ENCODE assay signal across 18 mouse cellular contexts in genomic region chr1:78194381-78195047, GRCm38 (mm10). TPM values are rescaled to one million over a fixed set of nuclear protein-coding genes. Genes with fewer than 3 reads are reported as not detected.
DNase-seq lines count a peak whose midpoint lies in the region; ATAC-seq and TF ChIP-seq lines count a peak whose summit lies in the region.
"Had no signal": no experiment of that assay in that cellular context is flagged by ENCODE, and none has a peak within 500 bp of the region (broad histone marks: within the 10 kb centered on the region; RNA-seq: fewer than 3 reads in every experiment).

No protein-coding gene starts in this region.

- H3K36me3 ChIP-seq in forebrain, embryonic 12.5 days (replicated peaks), result no peaks in the 10 kb centered on the region
- no peaks in the 10 kb centered on the region for H3K36me3 ChIP-seq in forebrain, embryonic 16.5 days (ENCODE audit: control insufficient read depth, insufficient read depth)
- H3K36me3 ChIP-seq in embryonic facial prominence, embryonic 11.5 days (replicated peaks; ENCODE audit: control insufficient read depth, insufficient read depth, low read depth, low read length), result no peaks in the 10 kb centered on the region
- H3K36me3 ChIP-seq in hindbrain, embryonic 15.5 days, result no peaks in the 10 kb centered on the region
- H3K36me3 ChIP-seq in midbrain, postnatal 0 days (ENCODE audit: insufficient read depth, low read length), result no peaks in the 10 kb centered on the region
- H3K36me3 ChIP-seq: limb, embryonic 13.5 days had no signal

- peaks cover 99% of the 10 kb centered on the region for H3K27me3 ChIP-seq in forebrain, embryonic 12.5 days
- peaks cover 95% of the 10 kb centered on the region for H3K27me3 ChIP-seq in forebrain, embryonic 16.5 days (replicated peaks; ENCODE audit: control insufficient read depth, insufficient read depth, low read length)
- peaks cover 58% of the 10 kb centered on the region for H3K27me3 ChIP-seq in embryonic facial prominence, embryonic 11.5 days (ENCODE audit: control insufficient read depth, insufficient read depth, low read length)
- peaks cover 49% of the 10 kb centered on the region for H3K27me3 ChIP-seq in hindbrain, embryonic 15.5 days
- peaks cover 52% of the 10 kb centered on the region for H3K27me3 ChIP-seq in midbrain, postnatal 0 days (ENCODE audit: insufficient read depth, low read length)

- H3K9me3 ChIP-seq in forebrain, embryonic 12.5 days, result no peaks in the 10 kb centered on the region
- H3K9me3 ChIP-seq in forebrain, embryonic 16.5 days (ENCODE audit: control insufficient read depth, low read length), result no peaks in the 10 kb centered on the region
- H3K9me3 ChIP-seq in embryonic facial prominence, embryonic 11.5 days (replicated peaks; ENCODE audit: control insufficient read depth, low read length), result no peaks in the 10 kb centered on the region
- H3K9me3 ChIP-seq in hindbrain, embryonic 15.5 days, result no peaks in the 10 kb centered on the region
- H3K9me3 ChIP-seq in midbrain, postnatal 0 days (ENCODE audit: low read length), result no peaks in the 10 kb centered on the region
- H3K9me3 ChIP-seq: limb, embryonic 13.5 days had no signal

- ATAC-seq in forebrain, embryonic 12.5 days (ENCODE audit: low FRiP score), result no peak
- no peak for ATAC-seq in forebrain, embryonic 16.5 days
- no peak for ATAC-seq in embryonic facial prominence, embryonic 11.5 days (replicated peaks; ENCODE audit: insufficient number of reproducible peaks, low FRiP score, low TSS enrichment, low read depth)
- ATAC-seq in hindbrain, embryonic 15.5 days (ENCODE audit: low FRiP score, low read depth), result no peak
- ATAC-seq in midbrain, postnatal 0 days (ENCODE audit: low FRiP score), result no peak
- no peak for ATAC-seq in CD4-positive, CD25-positive, alpha-beta regulatory T cell, adult 4 months
- ATAC-seq: activated CD4-positive, CD25-positive, alpha-beta regulatory T cell, adult 4 months had no signal

- TF ChIP-seq CTCF in midbrain, postnatal 0 days (IDR thresholded peaks at IDR 0.05), result no peak

- no peak overlapping the region for H3K27ac ChIP-seq in forebrain, embryonic 12.5 days
- no peak overlapping the region for H3K27ac ChIP-seq in forebrain, embryonic 16.5 days (ENCODE audit: low read length)
- no peak overlapping the region for H3K27ac ChIP-seq in embryonic facial prominence, embryonic 11.5 days (replicated peaks; ENCODE audit: low read depth, low read length)
- no peak overlapping the region for H3K27ac ChIP-seq in hindbrain, embryonic 15.5 days (replicated peaks)
- H3K27ac ChIP-seq in midbrain, postnatal 0 days (ENCODE audit: low read depth, low read length), result no peak overlapping the region
- H3K27ac ChIP-seq: heart, adult 2 months; kidney, postnatal 0 days; limb, embryonic 13.5 days had no signal

- no peak for DNase-seq in embryonic facial prominence, embryonic 11.5 days (ENCODE audit: low spot score)
- no peak for DNase-seq in midbrain, postnatal 0 days (ENCODE audit: low spot score)
- DNase-seq in cerebellum, adult 9-10 months, result no peak
- DNase-seq in adrenal gland, postnatal 36 days, result no peak
- DNase-seq: B cell, adult 2 months; cerebellum, adult 9-11 months; heart, adult 2 months; layer of hippocampus, postnatal 36 days; right cerebral cortex, adult 18-20 months had no signal

- peaks cover 58% of the 10 kb centered on the region for H3K4me1 ChIP-seq in forebrain, embryonic 12.5 days
- peaks cover 17% of the 10 kb centered on the region for H3K4me1 ChIP-seq in forebrain, embryonic 16.5 days (replicated peaks; ENCODE audit: control insufficient read depth, insufficient read depth, low read length)
- peaks cover 4% of the 10 kb centered on the region; the same call in 1 of the 2 replicates for H3K4me1 ChIP-seq in embryonic facial prominence, embryonic 11.5 days (ENCODE audit: control insufficient read depth, insufficient read depth, low read length)
- H3K4me1 ChIP-seq in hindbrain, embryonic 15.5 days (replicated peaks), result peaks cover 12% of the 10 kb centered on the region
- H3K4me1 ChIP-seq in midbrain, postnatal 0 days (ENCODE audit: insufficient read depth, low read length), result peaks cover 3% of the 10 kb centered on the region; the same call in 1 of the 2 replicates

- H3K9ac ChIP-seq in forebrain, embryonic 12.5 days, result no peak overlapping the region
- H3K9ac ChIP-seq in forebrain, embryonic 16.5 days (replicated peaks; ENCODE audit: low read depth, low read length), result no peak overlapping the region
- peak overlapping the region; percentile 71 for H3K9ac ChIP-seq in embryonic facial prominence, embryonic 11.5 days (replicated peaks; ENCODE audit: low read length)
- no peak overlapping the region for H3K9ac ChIP-seq in hindbrain, embryonic 15.5 days
- no peak overlapping the region for H3K9ac ChIP-seq in midbrain, postnatal 0 days (replicated peaks; ENCODE audit: low read length, poor library complexity, severe bottlenecking)
- H3K9ac ChIP-seq: limb, embryonic 13.5 days had no signal

- 3% methylated on average over 6 of the region's 6 CpGs for WGBS in forebrain, embryonic 12.5 days
- 4% methylated on average over 6 of the region's 6 CpGs for WGBS in forebrain, embryonic 16.5 days
- 5% methylated on average over 6 of the region's 6 CpGs for WGBS in embryonic facial prominence, embryonic 11.5 days
- 6% methylated on average over 6 of the region's 6 CpGs for WGBS in hindbrain, embryonic 15.5 days
- WGBS in midbrain, postnatal 0 days, result 14% methylated on average over 6 of the region's 6 CpGs

- H3K4me3 ChIP-seq in forebrain, embryonic 12.5 days (replicated peaks), result peak overlapping the region; percentile 31; the same call in 1 of the 2 replicates
- H3K4me3 ChIP-seq in forebrain, embryonic 16.5 days (replicated peaks; ENCODE audit: low read length), result no peak overlapping the region
- peak overlapping the region; percentile 47 for H3K4me3 ChIP-seq in embryonic facial prominence, embryonic 11.5 days (ENCODE audit: low read depth, low read length)
- peak overlapping the region; percentile 41 for H3K4me3 ChIP-seq in hindbrain, embryonic 15.5 days
- H3K4me3 ChIP-seq in midbrain, postnatal 0 days (ENCODE audit: low read depth, low read length), result peak overlapping the region; percentile 39
- H3K4me3 ChIP-seq: myocyte had no signal

- H3K4me2 ChIP-seq in forebrain, embryonic 12.5 days, result no peak overlapping the region
- no peak overlapping the region for H3K4me2 ChIP-seq in forebrain, embryonic 16.5 days (ENCODE audit: low read length)
- peak overlapping the region; percentile 10 for H3K4me2 ChIP-seq in embryonic facial prominence, embryonic 11.5 days (ENCODE audit: low read depth, low read length)
- peak overlapping the region; percentile 66; the same call in 1 of the 2 replicates for H3K4me2 ChIP-seq in hindbrain, embryonic 15.5 days
- 0 out of 2 replicates have a peak overlapping the region, but pooled peaks have one; percentile 4 for H3K4me2 ChIP-seq in midbrain, postnatal 0 days (ENCODE audit: low read depth, low read length, poor library complexity, severe bottlenecking)

RNA-seq across cellular contexts. Expression of gene Pax3, which starts 2.4 kb away (rescaled TPM):
- 3.3 and 3.6 TPM in 2 replicates for polyA plus RNA-seq in forebrain, embryonic 12.5 days (2016; fragmentation: Nextera tagmentation; extraction: Ambion mirVana)
- 0.22 TPM in 1 of 2 replicates, not detected in the other for polyA plus RNA-seq in forebrain, embryonic 16.5 days (2015; fragmentation: Nextera tagmentation; extraction: Ambion mirVana)
- 16.2 and 17.3 TPM in 2 replicates for polyA plus RNA-seq in embryonic facial prominence, embryonic 11.5 days (2014; fragmentation: Nextera tagmentation; extraction: Ambion mirVana)
- polyA plus RNA-seq in hindbrain, embryonic 15.5 days (2015; fragmentation: Nextera tagmentation; extraction: Ambion mirVana), result 14.0 and 16.3 TPM in 2 replicates
- 5.3 and 5.8 TPM in 2 replicates for total RNA-seq in midbrain, postnatal 0 days (2014; rRNA removed)
- polyA plus RNA-seq in midbrain, postnatal 0 days (2015; fragmentation: Nextera tagmentation; extraction: Ambion mirVana), result 4.4 and 4.5 TPM in 2 replicates
- total RNA-seq in adrenal gland, postnatal 36 days (2021), result not detected
- polyA plus RNA-seq in CD4-positive, CD25-positive, alpha-beta regulatory T cell, adult 4 months (2017; shearing (Covaris generic)), result not detected
- total RNA-seq: heart, adult 2 months; layer of hippocampus, postnatal 36 days had no signal
- polyA plus RNA-seq: kidney, postnatal 0 days; lung, embryonic 16.5 days had no signal

Comparison
In these comparisons a context has a peak if more than half of its experiments do, and no peak if none do; other contexts are left out.
1. H3K4me2 ChIP-seq: peak in embryonic facial prominence, embryonic 11.5 days (single experiment), hindbrain, embryonic 15.5 days (single experiment) and midbrain, postnatal 0 days (single experiment); none in forebrain, embryonic 12.5 days (single experiment) and forebrain, embryonic 16.5 days (single experiment).